Mouse (Mus musculus) MEL (cell line): ENCODE data around the gene Sec24c. TPM values are rescaled to one million over a fixed set of nuclear protein-coding genes. Genes with fewer than 3 reads are reported as not detected.

ENCODE experiments used
- DNase-seq: peaks from one replicate; pipeline ENCODE4 v3.0.0; 2011; ENCODE audit warnings: low read depth, low spot score
- H3K27ac ChIP-seq: 2 replicates; pipeline ENCODE4 v1.5.1; 2012; ENCODE audit warnings: low read depth, mild to moderate bottlenecking, control low read depth, low read length, moderate library complexity; ENCODE audit not compliant: control insufficient read depth
- H3K27me3 ChIP-seq, 2 experiments: fragments of 150-350 bp in 1 of 2; sonication (generic) in 1 of 2; 2 replicates each; pipeline ENCODE4 v1.6.1; 2012; ENCODE audit warnings: low read length in 2 of 2, mild to moderate bottlenecking in 2 of 2, improper control_type of control experiment in 1 of 2, moderate library complexity in 1 of 2; ENCODE audit not compliant: insufficient read depth in 2 of 2, control insufficient read depth in 1 of 2
- H3K36me3 ChIP-seq, 2 experiments: 2 replicates each; pipeline ENCODE4 v1.6.1; 2012 to 2014; ENCODE audit warnings: low read length in 2 of 2, improper control_type of control experiment in 1 of 2, inconsistent platforms in 1 of 2, mild to moderate bottlenecking in 1 of 2; ENCODE audit not compliant: insufficient read depth in 2 of 2, control insufficient read depth in 1 of 2
- H3K4me1 ChIP-seq, 2 experiments: fragments of 150-350 bp in 1 of 2; sonication (generic) in 1 of 2; 2 replicates each; pipeline ENCODE4 v1.6.1; 2012; ENCODE audit warnings: low read length in 2 of 2, improper control_type of control experiment in 1 of 2, mild to moderate bottlenecking in 1 of 2; ENCODE audit not compliant: insufficient read depth in 2 of 2, control insufficient read depth in 1 of 2
- H3K4me3 ChIP-seq, 2 experiments: fragments of 150-350 bp in 1 of 2; sonication (generic) in 1 of 2; 2 replicates each; pipeline ENCODE4 v1.5.1; 2012; ENCODE audit warnings: low read depth in 2 of 2, low read length in 2 of 2, mild to moderate bottlenecking in 2 of 2, moderate library complexity in 2 of 2, control low read depth in 1 of 2, improper control_type of control experiment in 1 of 2; ENCODE audit not compliant: control insufficient read depth in 1 of 2, insufficient read depth in 1 of 2
- H3K79me2 ChIP-seq: 2 replicates; pipeline ENCODE4 v1.6.1; 2012; ENCODE audit warnings: mild to moderate bottlenecking, low read length, moderate library complexity; ENCODE audit not compliant: control insufficient read depth, poor library complexity, insufficient read depth
- H3K9ac ChIP-seq: 2 replicates; pipeline ENCODE4 v1.6.1; 2012; ENCODE audit warnings: low read depth, mild to moderate bottlenecking, control low read depth, low read length, moderate library complexity; ENCODE audit not compliant: control insufficient read depth, poor library complexity, severe bottlenecking
- H3K9me3 ChIP-seq: fragments of 150-350 bp; sonication (generic); replicated peaks from 2 replicates; pipeline ENCODE4 v1.6.1; 2012; ENCODE audit warnings: mild to moderate bottlenecking, low read length, improper control_type of control experiment, moderate library complexity; ENCODE audit not compliant: insufficient read depth
- BHLHE40 ChIP-seq: IDR thresholded peaks from 2 replicates; pipeline ENCODE4 v1.6.1; 2012; ENCODE audit warnings: low read depth, mild to moderate bottlenecking, inconsistent platforms, low read length, improper control_type of control experiment, borderline replicate concordance
- CTCF ChIP-seq, 3 experiments: IDR thresholded peaks in 2 of 3; conservative IDR thresholded peaks in 1 of 3; 2 replicates each; pipeline ENCODE4 v1.5.1; 2011 to 2012; ENCODE audit warnings: low read length in 3 of 3, low read depth in 2 of 3, mild to moderate bottlenecking in 2 of 3, improper control_type of control experiment in 1 of 3, inconsistent platforms in 1 of 3, mixed read lengths in 1 of 3, moderate library complexity in 1 of 3; ENCODE audit not compliant: control insufficient read depth in 1 of 3, insufficient read depth in 1 of 3, poor library complexity in 1 of 3, severe bottlenecking in 1 of 3
- E2F4 ChIP-seq: IDR thresholded peaks from 2 replicates; pipeline ENCODE4 v1.6.1; 2011; ENCODE audit warnings: low read depth, low read length, improper control_type of control experiment, borderline replicate concordance
- ELF1 ChIP-seq: IDR thresholded peaks from 2 replicates; pipeline ENCODE4 v1.6.1; 2014; ENCODE audit warnings: low read depth, mild to moderate bottlenecking, inconsistent platforms, low read length, improper control_type of control experiment, moderate library complexity
- EP300 ChIP-seq, 2 experiments: IDR thresholded peaks; 2 replicates each; pipeline ENCODE4 v1.6.1; 2011; ENCODE audit warnings: improper control_type of control experiment in 2 of 2, low read length in 2 of 2, low read depth in 1 of 2, mild to moderate bottlenecking in 1 of 2
- ETS1 ChIP-seq: IDR thresholded peaks from 2 replicates; pipeline ENCODE4 v1.6.1; 2012; ENCODE audit warnings: low read depth, mild to moderate bottlenecking, inconsistent platforms, low read length, improper control_type of control experiment, moderate library complexity
- GATA1 ChIP-seq: IDR thresholded peaks from 2 replicates; pipeline ENCODE4 v1.6.1; 2011; ENCODE audit warnings: low read depth, low read length, improper control_type of control experiment
- HCFC1 ChIP-seq: IDR thresholded peaks from 2 replicates; pipeline ENCODE4 v1.6.1; 2012; ENCODE audit warnings: low read depth, mild to moderate bottlenecking, inconsistent platforms, low read length, improper control_type of control experiment, moderate library complexity
- JUND ChIP-seq: IDR thresholded peaks from 2 replicates; pipeline ENCODE4 v1.6.1; 2011; ENCODE audit warnings: low read depth, mild to moderate bottlenecking, improper control_type of control experiment, low read length
- MAFK ChIP-seq: IDR thresholded peaks from 2 replicates; pipeline ENCODE4 v1.6.1; 2011; ENCODE audit warnings: low read depth, mild to moderate bottlenecking, low read length, improper control_type of control experiment, borderline replicate concordance
- MAX ChIP-seq: IDR thresholded peaks from 2 replicates; pipeline ENCODE4 v1.6.1; 2011; ENCODE audit warnings: low read length, improper control_type of control experiment
- MAZ ChIP-seq: IDR thresholded peaks from 2 replicates; pipeline ENCODE4 v1.6.1; 2012; ENCODE audit warnings: low read depth, mild to moderate bottlenecking, inconsistent platforms, low read length, improper control_type of control experiment
- MEF2A ChIP-seq: IDR thresholded peaks from 2 replicates; pipeline ENCODE4 v1.6.1; 2014; ENCODE audit warnings: low read depth, mild to moderate bottlenecking, inconsistent platforms, low read length, improper control_type of control experiment; ENCODE audit not compliant: poor library complexity, insufficient replicate concordance, severe bottlenecking; ENCODE audit errors: extremely low read depth
- MXI1 ChIP-seq: IDR thresholded peaks from 2 replicates; pipeline ENCODE4 v1.6.1; 2011; ENCODE audit warnings: mild to moderate bottlenecking, low read depth, low read length, improper control_type of control experiment
- MYB ChIP-seq: IDR thresholded peaks from 2 replicates; pipeline ENCODE4 v1.6.1; 2011; ENCODE audit warnings: mild to moderate bottlenecking, low read depth, low read length, improper control_type of control experiment
- NELFE ChIP-seq: IDR thresholded peaks from 2 replicates; pipeline ENCODE4 v1.6.1; 2011; ENCODE audit warnings: low read depth, low read length, improper control_type of control experiment
- NRF1 ChIP-seq: IDR thresholded peaks from 2 replicates; pipeline ENCODE4 v1.6.1; 2014; ENCODE audit warnings: low read depth, mild to moderate bottlenecking, inconsistent platforms, low read length, improper control_type of control experiment, moderate library complexity; ENCODE audit not compliant: poor library complexity, insufficient read depth, severe bottlenecking
- POLR2A ChIP-seq, 2 experiments: IDR thresholded peaks; 2 replicates each; pipeline ENCODE4 v1.6.1; 2011 to 2012; ENCODE audit warnings: low read length in 2 of 2, mild to moderate bottlenecking in 2 of 2, control low read depth in 1 of 2, improper control_type of control experiment in 1 of 2, low read depth in 1 of 2, moderate library complexity in 1 of 2; ENCODE audit not compliant: control insufficient read depth in 1 of 2, insufficient read depth in 1 of 2, poor library complexity in 1 of 2
- POLR2AphosphoS2 ChIP-seq: IDR thresholded peaks from 2 replicates; pipeline ENCODE4 v1.6.1; 2011; ENCODE audit warnings: low read length, improper control_type of control experiment
- POLR2AphosphoS5 ChIP-seq: IDR thresholded peaks from 2 replicates; pipeline ENCODE4 v1.6.1; 2012; ENCODE audit warnings: low read depth, borderline replicate concordance, mild to moderate bottlenecking, inconsistent platforms, low read length, moderate library complexity, mixed read lengths
- RAD21 ChIP-seq: IDR thresholded peaks from 2 replicates; pipeline ENCODE4 v1.6.1; 2011; ENCODE audit warnings: mild to moderate bottlenecking, low read depth, low read length, improper control_type of control experiment
- SIN3A ChIP-seq: IDR thresholded peaks from 2 replicates; pipeline ENCODE4 v1.6.1; 2012; ENCODE audit warnings: low read length, improper control_type of control experiment, inconsistent platforms
- SMC3 ChIP-seq: IDR thresholded peaks from 2 replicates; pipeline ENCODE4 v1.6.1; 2011; ENCODE audit warnings: low read depth, low read length, improper control_type of control experiment
- TAL1 ChIP-seq: IDR thresholded peaks from 2 replicates; pipeline ENCODE4 v1.6.1; 2012; ENCODE audit warnings: mild to moderate bottlenecking, inconsistent platforms, low read length, moderate library complexity, mixed read lengths
- TCF12 ChIP-seq: IDR thresholded peaks from 2 replicates; pipeline ENCODE4 v1.6.1; 2014; ENCODE audit warnings: low read depth, mild to moderate bottlenecking, inconsistent platforms, low read length, improper control_type of control experiment, moderate library complexity
- UBTF ChIP-seq: IDR thresholded peaks from 2 replicates; pipeline ENCODE4 v1.6.1; 2012; ENCODE audit warnings: low read depth, mild to moderate bottlenecking, inconsistent platforms, low read length, improper control_type of control experiment, moderate library complexity, borderline replicate concordance; ENCODE audit not compliant: insufficient read depth
- USF1 ChIP-seq: IDR thresholded peaks from 2 replicates; pipeline ENCODE4 v1.6.1; 2014; ENCODE audit warnings: low read depth, mild to moderate bottlenecking, inconsistent platforms, low read length, improper control_type of control experiment, moderate library complexity
- ZKSCAN1 ChIP-seq: IDR thresholded peaks from 2 replicates; pipeline ENCODE4 v1.6.1; 2012; ENCODE audit warnings: low read depth, mild to moderate bottlenecking, inconsistent platforms, low read length, improper control_type of control experiment, moderate library complexity
- ZNF384 ChIP-seq: IDR thresholded peaks from 2 replicates; pipeline ENCODE4 v1.6.1; 2012; ENCODE audit warnings: low read depth, mild to moderate bottlenecking, inconsistent platforms, low read length, improper control_type of control experiment
- polyA plus RNA-seq, 2 experiments: library from polyadenylated mRNA; stranded (reverse) in 1 of 2; unstranded in 1 of 2; fragments of >175 nt in 1 of 2; fragments of >200 nt in 1 of 2; gene quantifications; 2 replicates each; pipeline versions ENCODE4 v1.2.1 to v1.2.4; 2012; ENCODE audit warnings: low replicate concordance in 2 of 2, low read depth in 1 of 2; ENCODE audit not compliant: insufficient read length in 2 of 2, insufficient read depth in 1 of 2, missing spikeins in 1 of 2
- total RNA-seq: library from RNA; depleted of rRNA; stranded (reverse); fragments of 300-350 nt; gene quantifications from 2 replicates; pipeline ENCODE4 v1.2.3, GENCODE M21; 2012

Sec24c gene
- total and polyA plus RNA-seq, 3 experiments, result 83.9 to 263 (median 121) TPM

DNA sequence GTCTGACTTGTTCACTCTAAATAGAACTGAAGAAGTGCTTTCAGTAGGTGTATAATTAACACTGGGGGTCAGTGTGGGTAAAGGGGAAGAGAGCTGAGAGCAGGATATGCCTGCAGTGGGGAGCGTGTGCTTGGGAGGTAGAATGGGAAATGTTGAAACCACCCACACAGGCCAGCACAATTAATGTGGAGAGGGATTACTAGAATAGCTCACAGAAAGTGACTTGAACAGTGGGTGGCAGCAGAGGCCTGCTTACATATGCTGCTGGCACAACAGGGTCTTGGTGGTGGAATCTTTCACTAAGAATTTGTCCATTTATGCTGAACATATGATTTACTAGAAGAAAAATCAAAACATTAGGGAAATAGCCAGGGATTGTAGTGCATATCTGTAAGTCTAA is 22.9 kb downstream of the Sec24c start:
- DNase-seq, result no peak
- no peak overlapping the region; the same call in 1 of the 2 replicates for H3K27ac ChIP-seq
- TF ChIP-seq RAD21 (peak; percentile 39), MXI1 (no peak), HCFC1 (no peak), POLR2A (IDR thresholded peaks at IDR 0.05; ENCODE audit: control insufficient read depth in 1 of 2, insufficient read depth in 1 of 2, low read depth in 1 of 2, low read length in 2 of 2, poor library complexity in 1 of 2) (no peak), JUND (no peak), MYB (no peak), NRF1 (no peak), MAZ (no peak), CTCF (IDR thresholded peaks at IDR 0.05 in 2 of 3, conservative IDR thresholded peaks at IDR 0.05 in 1 of 3; ENCODE audit: control insufficient read depth in 1 of 3, insufficient read depth in 1 of 3, low read depth in 2 of 3, low read length in 3 of 3, poor library complexity in 1 of 3, severe bottlenecking in 1 of 3) (peak in 2 of 3 experiments; percentile 29 to 45; a peak in 3 of 6 replicates), ELF1 (no peak), SMC3 (no peak; the same call in 1 of the 2 replicates)
- peaks cover 41% of the 10 kb centered on the region for H3K79me2 ChIP-seq
- peaks cover 18 to 47% of the 10 kb centered on the region in 2 experiments for H3K36me3 ChIP-seq
- no peak overlapping the region for H3K4me3 ChIP-seq
- H3K27me3 ChIP-seq, result no peaks in the 10 kb centered on the region
- peaks cover 20 to 26% of the 10 kb centered on the region in 2 experiments for H3K4me1 ChIP-seq
- H3K9me3 ChIP-seq, result no peaks in the 10 kb centered on the region
- no peak overlapping the region for H3K9ac ChIP-seq

DNA sequence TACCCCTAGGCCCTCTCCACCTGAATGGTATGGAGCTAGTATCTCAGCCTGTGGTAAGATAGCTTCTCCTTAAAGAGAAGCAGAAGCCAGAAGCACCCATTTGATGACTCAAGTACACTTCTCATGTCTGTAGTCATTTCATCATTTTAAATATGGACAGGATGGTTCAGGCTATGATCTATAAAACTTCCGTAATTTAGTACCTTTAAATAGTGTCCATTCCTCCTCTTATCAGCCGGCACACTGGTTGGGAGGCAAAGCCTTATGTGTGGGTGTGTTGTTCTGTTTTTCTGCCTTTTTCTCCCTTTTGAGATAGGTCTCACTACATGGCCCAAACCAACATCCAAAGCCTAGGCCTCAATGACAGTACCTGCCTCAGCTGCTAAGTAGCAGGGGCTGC is 24.4 kb downstream of the Sec24c start:
- Histone ChIP-seq H3K27ac (peak overlapping the region; percentile 69), H3K4me3 (no peak overlapping the region), H3K4me1 (peaks cover 20 to 26% of the 10 kb centered on the region in 2 experiments), H3K9ac (no peak overlapping the region), H3K79me2 (peaks cover 54% of the 10 kb centered on the region), H3K27me3 (no peaks in the 10 kb centered on the region), H3K36me3 (peaks cover 11 to 48% of the 10 kb centered on the region in 2 experiments), H3K9me3 (no peaks in the 10 kb centered on the region)
- DNase-seq, result peak; percentile 86
- TF ChIP-seq MXI1 (peak; percentile 77), EP300 (IDR thresholded peaks at IDR 0.05; ENCODE audit: low read depth in 1 of 2, low read length in 2 of 2) (peak; percentile 86 to 87), POLR2AphosphoS2 (no peak), MYB (0 out of 2 replicates have a peak, but pooled peaks have one; percentile 19), NELFE (no peak), BHLHE40 (peak; percentile 42; the same call in 1 of the 2 replicates), POLR2AphosphoS5 (no peak), TAL1 (peak; percentile 65), MAZ (no peak), UBTF (no peak), TCF12 (peak; percentile 65), MAFK (peak; percentile 26; the same call in 1 of the 2 replicates), ZNF384 (no peak), CTCF (IDR thresholded peaks at IDR 0.05 in 2 of 3, conservative IDR thresholded peaks at IDR 0.05 in 1 of 3; ENCODE audit: control insufficient read depth in 1 of 3, insufficient read depth in 1 of 3, low read depth in 2 of 3, low read length in 3 of 3, poor library complexity in 1 of 3, severe bottlenecking in 1 of 3) (no peak), MAX (peak; percentile 63; the same call in 1 of the 2 replicates), USF1 (no peak), GATA1 (peak; percentile 93), ETS1 (peak; percentile 95), MEF2A (peak; percentile 93; the same call in 1 of the 2 replicates), RAD21 (no peak), POLR2A (IDR thresholded peaks at IDR 0.05; ENCODE audit: control insufficient read depth in 1 of 2, insufficient read depth in 1 of 2, low read depth in 1 of 2, low read length in 2 of 2, poor library complexity in 1 of 2) (no peak), ZKSCAN1 (no peak), SIN3A (peak; percentile 94), E2F4 (0 out of 2 replicates have a peak, but pooled peaks have one; percentile 31)
